Mouse (Mus musculus): ENCODE measurements around the gene Spata3. TPM values are rescaled to one million over a fixed set of nuclear protein-coding genes. Genes with fewer than 3 reads are reported as not detected.
A peak's percentile ranks its signal among the peaks of the same experiment; 100 is the strongest.

The Spata3 gene
- polyA plus RNA-seq, 1 experiment from 2014 or later, result not detected

DNA sequence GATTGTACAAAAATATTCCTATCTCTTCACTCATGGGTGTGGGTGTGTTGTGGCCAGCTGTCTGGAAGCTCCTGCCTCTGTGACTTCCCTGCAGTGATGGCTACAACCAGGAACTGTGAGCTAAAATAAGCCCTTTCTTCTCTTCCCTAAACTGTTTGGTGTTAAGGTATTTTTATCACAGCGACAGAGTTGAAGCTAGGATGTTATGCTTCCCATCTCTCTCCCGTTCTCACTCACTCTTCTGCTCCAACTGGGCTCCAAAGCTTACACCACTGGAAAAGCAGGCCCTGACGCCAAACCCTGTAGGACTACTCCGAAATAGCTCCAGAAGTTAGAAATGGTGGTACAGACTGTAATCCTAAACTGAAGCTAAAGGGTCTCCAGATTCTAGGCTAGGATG, 28.4 kb downstream of the Spata3 start:
- peaks cover 40% of the 10 kb centered on the region for H3K27me3 ChIP-seq (ENCODE audit: control insufficient read depth, insufficient read depth, low read length)
- 0 out of 2 replicates have a peak overlapping the region, but pooled peaks have one; percentile 98 for H3K4me2 ChIP-seq (ENCODE audit: low read depth, low read length)
- H3K9ac ChIP-seq (ENCODE audit: low read length), result no peak overlapping the region
- ATAC-seq (ENCODE audit: insufficient read depth, low FRiP score), result no peak
- H3K9me3 ChIP-seq (replicated peaks; ENCODE audit: control insufficient read depth, low read length), result no peaks in the 10 kb centered on the region
- no peak overlapping the region for H3K27ac ChIP-seq (ENCODE audit: low read length)
- no peak overlapping the region for H3K4me3 ChIP-seq (replicated peaks; ENCODE audit: low read length)
- WGBS, result 69% methylated on average over 4 of the region's 4 CpGs
- no peaks in the 10 kb centered on the region for H3K36me3 ChIP-seq (ENCODE audit: control insufficient read depth, insufficient read depth, low read length)
- H3K4me1 ChIP-seq (ENCODE audit: control insufficient read depth, insufficient read depth, low read length), result no peaks in the 10 kb centered on the region; the same call in 1 of the 2 replicates

DNA sequence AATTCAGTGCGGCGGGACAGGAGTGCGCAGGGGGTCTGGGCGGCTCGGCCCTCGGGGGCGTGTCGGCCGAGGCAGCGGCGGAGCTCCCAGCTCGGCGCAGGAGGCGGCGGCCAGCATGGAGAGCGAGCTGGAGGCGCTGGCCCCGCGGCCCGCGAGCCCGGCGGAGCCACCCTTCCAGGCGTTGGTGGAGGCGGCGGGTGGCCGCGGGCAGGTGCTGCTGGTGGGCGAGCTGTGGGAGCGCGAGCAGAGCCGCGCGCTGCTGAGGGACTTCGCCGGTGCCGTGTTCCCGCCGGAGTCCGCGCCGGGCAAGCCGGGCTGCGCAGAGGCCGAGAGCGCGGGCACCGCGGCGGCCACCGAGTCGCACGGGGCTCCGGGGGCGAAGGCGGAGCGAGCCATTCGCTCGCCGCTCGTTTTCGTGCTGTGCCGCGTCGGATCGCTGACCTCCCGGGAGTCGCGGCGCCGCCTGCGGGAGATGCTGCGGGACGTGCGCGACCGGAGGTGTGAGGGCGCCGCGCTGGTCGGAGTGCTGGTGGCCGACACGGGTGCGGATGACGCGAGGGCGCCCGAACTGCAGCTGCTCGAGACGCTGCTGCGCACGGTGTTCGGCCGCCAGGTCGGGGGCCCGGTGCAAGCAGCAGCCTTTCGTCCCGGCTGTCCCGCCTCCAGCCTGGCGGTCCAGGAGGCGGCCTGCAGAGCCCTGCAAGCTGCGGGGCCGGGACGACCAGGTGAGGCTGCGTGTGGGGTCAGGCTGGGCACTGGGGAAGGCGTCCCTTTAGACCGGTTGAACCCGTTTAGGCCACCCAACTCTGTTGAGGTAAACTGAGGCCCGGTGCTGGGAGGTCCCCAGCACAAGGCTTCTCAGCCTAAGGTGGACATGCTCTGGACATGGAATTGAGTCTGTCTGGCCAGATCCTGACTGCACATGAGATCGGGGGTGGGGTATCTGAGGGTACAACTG, 29.5 kb downstream of the Spata3 start, which contains the start of gene 2810459M11Rik:
TSS of gene 2810459M11Rik (plus strand) at position 16 of the 958 bp plus-strand sequence.
- Histone ChIP-seq H3K27me3 (ENCODE audit: control insufficient read depth, insufficient read depth, low read length) (peaks cover 40% of the 10 kb centered on the region), H3K27ac (ENCODE audit: low read length) (peak within 1 kb of the TSS; percentile 38; the same call in 1 of the 2 replicates), H3K9ac (ENCODE audit: low read length) (peak within 1 kb of the TSS; percentile 74), H3K4me2 (ENCODE audit: low read depth, low read length) (peak within 1 kb of the TSS; percentile 98), H3K36me3 (ENCODE audit: control insufficient read depth, insufficient read depth, low read length) (no peaks in the 10 kb centered on the region), H3K4me3 (replicated peaks; ENCODE audit: low read length) (peak within 1 kb of the TSS; percentile 62), H3K4me1 (ENCODE audit: control insufficient read depth, insufficient read depth, low read length) (no peaks in the 10 kb centered on the region; the same call in 1 of the 2 replicates), H3K9me3 (replicated peaks; ENCODE audit: control insufficient read depth, low read length) (no peaks in the 10 kb centered on the region)
- under 1% methylated on average over 107 of the region's 110 CpGs for WGBS
- peak; percentile 76; the same call in 1 of the 2 replicates for ATAC-seq (ENCODE audit: insufficient read depth, low FRiP score)

DNA sequence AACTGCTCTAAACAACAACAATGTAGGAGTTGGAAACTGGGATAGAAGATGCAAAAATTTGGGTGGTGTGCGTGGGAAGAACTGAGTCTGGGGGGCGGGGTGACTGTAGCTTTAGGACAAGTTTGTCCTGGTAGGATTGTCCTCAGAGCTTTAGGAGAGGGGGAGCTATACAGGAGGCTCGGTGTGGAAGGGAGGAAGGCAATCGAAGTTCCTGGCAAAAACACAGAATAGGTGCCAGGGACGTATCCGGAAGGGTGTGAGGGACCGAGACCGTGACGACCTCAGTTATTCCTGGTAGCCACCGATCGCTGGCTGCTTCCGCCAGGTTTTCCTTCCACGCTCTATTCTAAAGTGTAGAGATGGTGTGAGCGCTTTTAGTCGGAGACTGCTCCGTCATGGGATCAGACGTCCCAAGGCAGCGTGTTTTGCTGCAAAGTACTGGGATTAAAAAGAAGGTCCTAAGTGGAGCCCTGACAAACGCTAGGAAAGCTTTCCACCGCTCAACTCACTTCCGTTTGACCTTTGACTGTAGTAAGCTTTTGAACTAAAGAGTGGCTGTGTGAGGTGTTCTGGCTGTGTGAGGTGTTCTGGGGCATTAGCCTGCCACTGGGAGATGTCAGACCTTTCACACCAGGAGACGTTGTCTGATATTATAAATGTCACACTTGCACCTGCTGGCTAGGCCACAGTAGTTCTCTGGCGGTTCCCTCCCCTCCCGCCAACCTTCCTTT, 30.4 kb downstream of the Spata3 start:
- H3K9ac ChIP-seq (ENCODE audit: low read length), result peak overlapping the region; percentile 74; the same call in 1 of the 2 replicates
- WGBS, result 13% methylated on average over 24 of the region's 24 CpGs
- H3K4me1 ChIP-seq (ENCODE audit: control insufficient read depth, insufficient read depth, low read length), result no peaks in the 10 kb centered on the region; the same call in 1 of the 2 replicates
- peak overlapping the region; percentile 38; the same call in 1 of the 2 replicates for H3K27ac ChIP-seq (ENCODE audit: low read length)
- ATAC-seq (ENCODE audit: insufficient read depth, low FRiP score), result no peak
- H3K4me3 ChIP-seq (replicated peaks; ENCODE audit: low read length), result peak overlapping the region; percentile 62
- peak overlapping the region; percentile 98 for H3K4me2 ChIP-seq (ENCODE audit: low read depth, low read length)
- no peaks in the 10 kb centered on the region for H3K36me3 ChIP-seq (ENCODE audit: control insufficient read depth, insufficient read depth, low read length)
- peaks cover 40% of the 10 kb centered on the region for H3K27me3 ChIP-seq (ENCODE audit: control insufficient read depth, insufficient read depth, low read length)
- no peaks in the 10 kb centered on the region for H3K9me3 ChIP-seq (replicated peaks; ENCODE audit: control insufficient read depth, low read length)

DNA sequence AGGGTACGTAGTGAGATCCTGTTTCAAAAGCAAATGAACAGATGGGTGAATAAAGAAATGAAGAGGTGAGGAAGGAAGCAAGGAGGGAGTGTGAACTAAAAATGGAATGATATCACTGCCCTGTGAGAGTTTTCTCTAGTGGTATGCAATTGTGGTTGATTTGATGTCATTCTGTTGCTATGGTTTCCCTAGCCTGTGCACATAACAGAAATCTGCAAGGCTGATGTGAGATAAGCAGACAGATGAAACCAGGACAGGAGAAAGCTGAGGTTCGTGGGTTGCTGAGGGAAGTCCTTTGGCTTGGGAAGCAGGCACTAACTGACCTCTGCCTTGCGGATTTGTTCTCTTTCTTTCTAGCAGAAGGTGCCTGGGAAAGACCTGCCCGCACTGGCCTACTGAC, 31.6 kb downstream of the Spata3 start:
- H3K9me3 ChIP-seq (replicated peaks; ENCODE audit: control insufficient read depth, low read length), result no peaks in the 10 kb centered on the region
- H3K9ac ChIP-seq (ENCODE audit: low read length), result no peak overlapping the region
- no peaks in the 10 kb centered on the region; the same call in 1 of the 2 replicates for H3K4me1 ChIP-seq (ENCODE audit: control insufficient read depth, insufficient read depth, low read length)
- WGBS, result 74% methylated on average over 4 of the region's 4 CpGs
- no peak overlapping the region for H3K4me3 ChIP-seq (replicated peaks; ENCODE audit: low read length)
- no peaks in the 10 kb centered on the region for H3K36me3 ChIP-seq (ENCODE audit: control insufficient read depth, insufficient read depth, low read length)
- no peak overlapping the region for H3K27ac ChIP-seq (ENCODE audit: low read length)
- ATAC-seq (ENCODE audit: insufficient read depth, low FRiP score), result no peak
- peaks cover 40% of the 10 kb centered on the region for H3K27me3 ChIP-seq (ENCODE audit: control insufficient read depth, insufficient read depth, low read length)
- no peak overlapping the region for H3K4me2 ChIP-seq (ENCODE audit: low read depth, low read length)

DNA sequence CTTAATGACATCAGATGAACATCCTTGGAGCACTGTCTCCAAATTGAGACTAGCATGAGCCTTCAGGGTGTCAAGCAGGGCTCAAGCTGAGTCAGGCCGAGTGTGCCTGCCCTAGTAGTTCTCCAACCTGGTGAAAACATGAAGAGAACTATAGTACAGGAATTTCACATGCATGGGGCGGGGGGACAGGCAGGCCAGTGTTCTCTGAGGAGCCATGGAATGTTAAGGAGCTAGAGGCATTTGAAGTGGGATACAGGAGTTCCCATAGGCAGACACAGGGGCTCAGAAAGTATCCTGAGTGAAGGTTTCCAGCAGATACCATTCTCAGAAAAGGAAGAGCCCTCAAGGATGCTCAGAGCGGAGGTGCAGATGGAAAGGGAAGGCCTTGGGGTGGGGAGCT, 32.1 kb downstream of the Spata3 start:
- no peaks in the 10 kb centered on the region; the same call in 1 of the 2 replicates for H3K4me1 ChIP-seq (ENCODE audit: control insufficient read depth, insufficient read depth, low read length)
- no peak overlapping the region for H3K4me2 ChIP-seq (ENCODE audit: low read depth, low read length)
- no peak overlapping the region for H3K4me3 ChIP-seq (replicated peaks; ENCODE audit: low read length)
- no peak for ATAC-seq (ENCODE audit: insufficient read depth, low FRiP score)
- no peak overlapping the region for H3K27ac ChIP-seq (ENCODE audit: low read length)
- WGBS, result 85% methylated on average over 3 of the region's 3 CpGs
- H3K9ac ChIP-seq (ENCODE audit: low read length), result no peak overlapping the region
- H3K9me3 ChIP-seq (replicated peaks; ENCODE audit: control insufficient read depth, low read length), result no peaks in the 10 kb centered on the region
- no peaks in the 10 kb centered on the region for H3K36me3 ChIP-seq (ENCODE audit: control insufficient read depth, insufficient read depth, low read length)
- H3K27me3 ChIP-seq (ENCODE audit: control insufficient read depth, insufficient read depth, low read length), result peaks cover 40% of the 10 kb centered on the region

DNA sequence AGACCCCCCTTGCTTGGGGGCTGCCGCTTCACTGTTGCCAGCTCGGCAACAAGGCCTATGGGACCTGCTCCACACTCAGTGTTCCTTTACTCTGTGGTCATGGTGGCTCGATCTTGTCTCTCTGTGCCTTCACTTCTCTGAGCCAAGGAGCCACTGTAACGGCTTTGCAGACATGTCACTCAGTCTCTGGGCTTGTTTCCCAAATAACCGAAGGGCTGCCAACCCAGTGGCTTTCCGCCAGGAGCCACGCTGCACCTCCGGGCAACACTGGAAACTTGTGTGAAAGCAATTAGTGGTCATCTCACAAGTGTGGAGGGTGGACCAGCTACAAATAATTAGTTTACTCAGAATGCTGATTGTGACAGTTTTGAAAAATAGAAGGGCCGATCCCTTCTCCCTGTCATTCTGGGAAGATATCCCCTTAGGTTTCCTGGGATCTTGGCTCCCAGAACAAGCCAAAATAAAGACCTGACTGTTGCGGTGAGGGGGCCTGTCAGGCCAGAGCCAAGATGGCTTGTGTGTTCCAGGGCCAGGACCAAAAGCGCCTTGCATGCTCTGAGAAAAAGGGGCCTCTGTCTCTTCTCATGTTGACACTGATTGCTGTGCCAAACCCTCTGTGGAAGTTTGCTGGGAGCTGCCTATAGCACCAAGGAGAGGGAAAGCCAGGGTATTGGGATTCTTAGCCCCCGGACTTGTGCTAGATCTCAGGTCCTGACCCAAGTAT, 36.7 kb downstream of the Spata3 start:
- no peak overlapping the region for H3K4me3 ChIP-seq (replicated peaks; ENCODE audit: low read length)
- H3K27me3 ChIP-seq (ENCODE audit: control insufficient read depth, insufficient read depth, low read length), result no peaks in the 10 kb centered on the region; the same call in 1 of the 2 replicates
- 73% methylated on average over 12 of the region's 12 CpGs for WGBS
- no peaks in the 10 kb centered on the region for H3K4me1 ChIP-seq (ENCODE audit: control insufficient read depth, insufficient read depth, low read length)
- H3K9ac ChIP-seq (ENCODE audit: low read length), result no peak overlapping the region
- no peak overlapping the region for H3K4me2 ChIP-seq (ENCODE audit: low read depth, low read length)
- no peaks in the 10 kb centered on the region for H3K36me3 ChIP-seq (ENCODE audit: control insufficient read depth, insufficient read depth, low read length)
- H3K27ac ChIP-seq (ENCODE audit: low read length), result no peak overlapping the region
- ATAC-seq (ENCODE audit: insufficient read depth, low FRiP score), result peak; percentile 26; the same call in 1 of the 2 replicates
- no peaks in the 10 kb centered on the region for H3K9me3 ChIP-seq (replicated peaks; ENCODE audit: control insufficient read depth, low read length)

DNA sequence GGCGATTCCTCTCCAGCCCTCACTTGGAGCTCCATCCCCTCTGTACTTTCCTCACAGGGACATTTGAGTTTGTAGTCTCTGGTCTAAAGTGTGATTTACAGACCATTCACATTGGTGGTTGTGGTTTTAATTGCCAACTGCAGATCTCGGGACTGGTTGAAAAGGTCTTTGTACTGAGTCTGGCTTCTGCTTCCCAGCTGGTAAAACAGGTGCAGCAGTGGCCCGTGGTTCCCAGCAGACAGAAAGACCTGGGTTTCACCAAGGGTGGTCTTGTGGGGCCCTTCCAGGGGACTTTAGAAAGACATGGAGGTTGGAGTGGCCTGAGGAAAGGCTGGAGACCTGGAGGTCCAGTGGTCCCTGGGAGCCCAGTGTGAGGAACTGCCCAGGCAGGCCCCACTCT, 38.3 kb downstream of the Spata3 start:
- Histone ChIP-seq H3K27ac (ENCODE audit: low read length) (no peak overlapping the region), H3K27me3 (ENCODE audit: control insufficient read depth, insufficient read depth, low read length) (no peaks in the 10 kb centered on the region), H3K4me3 (replicated peaks; ENCODE audit: low read length) (no peak overlapping the region), H3K4me1 (ENCODE audit: control insufficient read depth, insufficient read depth, low read length) (peaks cover 3% of the 10 kb centered on the region; the same call in 1 of the 2 replicates), H3K9me3 (replicated peaks; ENCODE audit: control insufficient read depth, low read length) (no peaks in the 10 kb centered on the region), H3K4me2 (ENCODE audit: low read depth, low read length) (no peak overlapping the region), H3K9ac (ENCODE audit: low read length) (no peak overlapping the region), H3K36me3 (ENCODE audit: control insufficient read depth, insufficient read depth, low read length) (no peaks in the 10 kb centered on the region)
- WGBS, result 49% methylated on average over 3 of the region's 3 CpGs
- no peak for ATAC-seq (ENCODE audit: insufficient read depth, low FRiP score)

DNA sequence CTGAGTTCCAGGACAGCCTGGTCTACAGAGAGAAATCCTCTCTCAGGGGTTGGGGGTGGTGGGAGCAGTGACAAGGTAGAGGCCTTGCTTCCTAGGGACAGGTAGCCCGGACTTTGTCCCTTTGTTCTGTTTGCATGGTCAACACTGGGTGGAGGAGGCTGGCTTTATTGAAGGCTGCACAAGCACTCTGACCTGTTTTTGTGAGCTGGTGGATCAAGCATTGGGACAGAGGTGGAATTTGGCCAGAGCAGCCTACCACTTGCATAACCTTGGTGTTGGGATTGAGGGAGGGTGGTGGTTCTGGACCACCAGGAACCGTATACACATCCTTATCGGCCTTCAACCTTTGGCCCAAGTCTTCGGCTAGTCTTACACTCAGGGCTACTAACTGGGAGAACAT, 39.7 kb downstream of the Spata3 start:
- no peak overlapping the region for H3K4me3 ChIP-seq (replicated peaks; ENCODE audit: low read length)
- no peak overlapping the region for H3K4me2 ChIP-seq (ENCODE audit: low read depth, low read length)
- ATAC-seq (ENCODE audit: insufficient read depth, low FRiP score), result peak; percentile 67
- WGBS, result 74% methylated on average over 4 of the region's 4 CpGs
- peaks cover 3% of the 10 kb centered on the region; the same call in 1 of the 2 replicates for H3K4me1 ChIP-seq (ENCODE audit: control insufficient read depth, insufficient read depth, low read length)
- H3K9me3 ChIP-seq (replicated peaks; ENCODE audit: control insufficient read depth, low read length), result no peaks in the 10 kb centered on the region
- H3K36me3 ChIP-seq (ENCODE audit: control insufficient read depth, insufficient read depth, low read length), result no peaks in the 10 kb centered on the region
- no peaks in the 10 kb centered on the region for H3K27me3 ChIP-seq (ENCODE audit: control insufficient read depth, insufficient read depth, low read length)
- peak overlapping the region; percentile 3; the same call in 1 of the 2 replicates for H3K27ac ChIP-seq (ENCODE audit: low read length)
- H3K9ac ChIP-seq (ENCODE audit: low read length), result no peak overlapping the region

All from stomach, embryonic 16.5 days (tissue).